Mouse (Mus musculus) heart, postnatal 0 days (tissue): ENCODE results near the gene Camkk2.

Experiments used
- CTCF ChIP-seq: IDR thresholded peaks from 2 replicates; pipeline ENCODE4 v1.5.1; 2016; ENCODE audit warnings: antibody characterized with exemption, control low read depth, low read depth
- EP300 ChIP-seq: IDR thresholded peaks from 2 replicates; pipeline ENCODE4 v1.6.1; 2016; ENCODE audit warnings: antibody characterized with exemption, low read depth

DNA sequence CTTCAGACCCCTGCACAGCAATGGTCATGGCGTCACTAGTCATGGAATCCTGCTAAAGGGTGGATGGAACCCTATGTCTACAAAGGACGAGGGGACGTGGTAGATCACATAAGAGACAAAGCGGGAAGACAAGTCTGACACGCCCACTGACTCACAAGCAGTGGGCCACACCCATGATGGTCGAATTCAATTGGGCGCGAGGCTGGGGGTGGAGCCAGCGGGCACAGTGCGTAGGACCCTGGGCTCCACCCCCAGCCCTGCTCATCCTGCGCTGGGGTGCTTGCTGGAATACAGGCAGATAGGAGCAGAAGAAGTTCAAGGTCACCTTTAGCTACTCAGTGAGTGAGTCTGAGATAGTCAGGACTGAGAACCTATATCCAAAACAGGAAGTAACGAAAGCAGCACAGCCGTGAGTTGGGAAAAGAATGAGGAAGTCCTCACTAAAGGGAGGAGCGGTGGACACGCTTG lies 10.1 kb downstream of the Camkk2 start:
- TF ChIP-seq CTCF: no peak
- TF ChIP-seq EP300: no peak
